ENCODE assay signal across 26 mouse cellular contexts in the genomic region with DNA sequence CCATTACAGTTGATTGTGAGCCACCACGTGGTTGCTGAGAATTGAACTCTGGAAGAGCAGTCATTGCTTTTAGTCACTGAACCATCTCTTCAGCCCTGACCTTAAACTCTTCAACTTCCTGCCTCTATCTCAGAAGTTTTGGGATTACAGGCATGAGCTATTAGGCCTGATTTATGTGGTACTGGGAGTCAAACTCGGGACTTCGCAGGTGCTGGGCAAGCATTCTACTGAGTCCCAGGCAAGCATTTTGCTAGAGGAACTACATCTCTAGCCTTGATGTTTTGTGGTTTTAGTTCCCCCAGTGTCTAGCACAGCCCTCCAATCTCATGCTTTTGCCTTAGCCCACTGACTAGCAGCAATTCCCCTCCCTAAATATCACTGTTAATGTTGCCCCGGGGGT.
"Had no signal": no experiment of that assay in that cellular context is flagged by ENCODE, and none has a peak within 500 bp of the region (broad histone marks: within the 10 kb centered on the region; RNA-seq: fewer than 3 reads in every experiment).

No protein-coding gene starts in this region.

- H3K36me3 ChIP-seq: heart, embryonic 12.5 days; hindbrain, embryonic 12.5 days; intestine, embryonic 15.5 days; limb, embryonic 12.5 days; liver, embryonic 13.5 days; liver, embryonic 15.5 days had no signal

- H3K9me3 ChIP-seq: heart, embryonic 12.5 days; hindbrain, embryonic 10.5 days; hindbrain, embryonic 12.5 days; intestine, embryonic 15.5 days; limb, embryonic 10.5 days; limb, embryonic 12.5 days; liver, embryonic 13.5 days; liver, embryonic 15.5 days had no signal

- ATAC-seq: hindbrain, embryonic 16.5 days; inflammation-experienced regulatory T-cells, adult 6 months; intestine, embryonic 15.5 days; intestine, postnatal 0 days; liver, postnatal 0 days had no signal

- DNase-seq: gastrocnemius, postnatal 14 days; gastrocnemius, postnatal 36 days; heart, adult 11 months; heart, adult 2 months; heart, postnatal 10 days; heart, postnatal 4 days; kidney, adult 8-10 months; kidney, postnatal 14 days; kidney, postnatal 4 days; liver; liver, embryonic 13.5 days; liver, postnatal 0 days had no signal

- H3K4me2 ChIP-seq: heart, embryonic 12.5 days; hindbrain, embryonic 12.5 days; hindbrain, embryonic 14.5 days; intestine, embryonic 15.5 days; limb, embryonic 12.5 days; liver, embryonic 11.5 days; liver, embryonic 13.5 days; liver, embryonic 15.5 days had no signal

- H3K9ac ChIP-seq: heart, embryonic 12.5 days; hindbrain, embryonic 12.5 days; hindbrain, embryonic 14.5 days; intestine, embryonic 15.5 days; limb, embryonic 12.5 days; liver, embryonic 13.5 days; liver, embryonic 15.5 days; liver, postnatal 0 days had no signal

- H3K27ac ChIP-seq: heart, adult 2 months; hindbrain, embryonic 10.5 days; hindbrain, embryonic 12.5 days; hindbrain, embryonic 14.5 days; intestine, embryonic 15.5 days; layer of hippocampus, adult 2 months; left cerebral cortex, adult 2 months; limb, embryonic 10.5 days; limb, embryonic 12.5 days; liver, embryonic 13.5 days; liver, embryonic 15.5 days had no signal

- H3K4me3 ChIP-seq: heart, adult 2 months; heart, embryonic 12.5 days; hindbrain, embryonic 10.5 days; hindbrain, embryonic 12.5 days; intestine, embryonic 15.5 days; layer of hippocampus, adult 2 months; left cerebral cortex, adult 2 months; limb, embryonic 10.5 days; limb, embryonic 12.5 days; liver, embryonic 13.5 days; liver, embryonic 15.5 days had no signal

- H3K27me3 ChIP-seq: heart, embryonic 12.5 days; hindbrain, embryonic 12.5 days; intestine, embryonic 15.5 days; limb, embryonic 12.5 days; liver, embryonic 13.5 days; liver, embryonic 15.5 days had no signal
